Mouse (Mus musculus) brown adipose tissue, adult 24 weeks (tissue): Measurements from ENCODE around the gene Dhodh. TPM values are rescaled to one million over a fixed set of nuclear protein-coding genes. Genes with fewer than 3 reads are reported as not detected.

Experiments
- H3K27ac ChIP-seq: fragments of 200-500 bp; replicated peaks from 2 replicates; pipeline ENCODE4 v1.5.1; 2012; ENCODE audit warnings: low read depth, mild to moderate bottlenecking, low read length
- H3K4me1 ChIP-seq: fragments of 200-500 bp; 2 replicates; pipeline ENCODE4 v1.6.1; 2012; ENCODE audit warnings: low read length, mixed read lengths; ENCODE audit not compliant: control insufficient read depth, insufficient read depth, insufficient read length
- H3K4me3 ChIP-seq: fragments of 200-500 bp; 2 replicates; pipeline ENCODE4 v1.5.1; 2012; ENCODE audit warnings: low read depth, mild to moderate bottlenecking, low read length, moderate library complexity; ENCODE audit not compliant: insufficient read depth
- polyA plus RNA-seq: library from polyadenylated mRNA; stranded (reverse); fragments of >200 nt; gene quantifications from 2 replicates; pipeline ENCODE4 v1.2.4, GENCODE M21; 2012; ENCODE audit not compliant: missing spikeins, insufficient read depth, insufficient read length

Dhodh gene
- polyA plus RNA-seq, 1 experiment: 13.2 TPM

DNA sequence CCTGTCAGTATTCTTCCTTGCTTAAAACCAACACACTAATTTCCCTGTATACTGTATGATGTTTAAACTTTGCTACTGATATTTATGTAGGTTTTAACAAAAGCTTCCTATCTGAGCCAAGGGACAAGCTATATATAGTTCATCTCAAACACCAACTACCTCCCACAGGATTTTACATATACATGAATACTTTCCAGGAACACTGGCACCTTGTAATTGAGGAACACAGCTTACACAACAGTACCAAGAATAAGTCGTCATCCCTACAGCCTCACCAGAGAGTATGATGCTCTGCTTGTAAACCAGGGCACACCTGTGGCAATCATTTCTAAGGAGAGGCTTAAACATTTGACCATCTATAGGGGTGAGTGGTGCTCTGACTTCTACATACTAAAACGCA, 1.7 kb downstream of the Dhodh start:
- Histone ChIP-seq H3K4me3 (no peak overlapping the region), H3K27ac (no peak overlapping the region), H3K4me1 (peaks cover 6% of the 10 kb centered on the region; the same call in 1 of the 2 replicates)

DNA sequence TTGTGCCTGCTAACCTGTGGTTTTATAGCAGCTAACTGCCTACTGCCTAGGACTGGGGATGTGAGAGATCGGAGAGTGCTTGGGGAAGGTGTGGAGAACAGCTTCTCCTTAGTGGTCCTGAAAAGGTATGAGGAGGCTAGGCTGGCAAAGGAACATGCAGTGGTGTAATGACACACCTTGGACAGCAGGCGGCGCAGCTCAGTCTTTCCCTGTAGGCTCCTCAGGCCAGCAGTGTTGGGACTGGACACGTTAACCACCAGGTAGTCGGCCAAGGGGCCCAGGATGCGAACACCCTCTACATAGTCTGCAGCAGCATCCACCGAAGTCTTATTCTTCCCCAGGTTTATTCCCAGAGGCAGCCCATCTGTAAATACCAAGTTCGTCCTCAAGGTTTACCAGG, 12.6 kb downstream of the Dhodh start:
- Histone ChIP-seq H3K4me3 (no peak overlapping the region), H3K4me1 (no peaks in the 10 kb centered on the region), H3K27ac (no peak overlapping the region)

DNA sequence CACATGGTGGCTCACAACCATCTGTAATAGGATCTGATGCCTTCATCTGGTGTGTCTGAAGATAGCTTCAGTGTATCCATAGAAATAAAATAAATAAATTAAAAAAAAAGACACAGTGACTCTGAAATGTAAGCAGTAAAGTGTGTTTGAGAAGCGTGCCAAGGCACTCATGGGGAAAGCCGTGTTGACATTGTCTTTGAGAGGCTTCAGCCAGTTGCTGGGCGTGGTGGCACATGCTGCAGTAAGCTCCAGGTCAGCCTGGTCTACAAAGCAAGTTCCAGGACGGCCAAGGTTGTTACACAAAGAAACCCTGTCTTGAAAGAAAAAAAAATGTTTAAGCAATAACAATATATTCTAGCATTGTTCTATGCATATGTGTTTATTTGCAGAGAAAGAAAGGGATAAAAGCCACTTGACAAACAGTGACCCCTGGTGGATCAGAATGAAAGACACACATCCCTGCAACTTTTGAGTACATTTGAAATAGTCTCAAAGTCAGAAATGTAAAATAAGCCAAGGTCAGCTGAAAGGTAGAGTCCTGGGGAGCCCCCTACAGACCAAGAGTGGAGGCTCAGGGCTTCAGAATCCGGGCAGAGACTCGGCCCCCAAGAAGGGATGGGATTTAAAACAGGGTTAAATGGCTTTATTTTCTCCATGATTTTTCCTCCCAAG, 15.2 kb downstream of the Dhodh start:
- Histone ChIP-seq H3K4me1 (no peaks in the 10 kb centered on the region), H3K27ac (no peak overlapping the region), H3K4me3 (no peak overlapping the region)

DNA sequence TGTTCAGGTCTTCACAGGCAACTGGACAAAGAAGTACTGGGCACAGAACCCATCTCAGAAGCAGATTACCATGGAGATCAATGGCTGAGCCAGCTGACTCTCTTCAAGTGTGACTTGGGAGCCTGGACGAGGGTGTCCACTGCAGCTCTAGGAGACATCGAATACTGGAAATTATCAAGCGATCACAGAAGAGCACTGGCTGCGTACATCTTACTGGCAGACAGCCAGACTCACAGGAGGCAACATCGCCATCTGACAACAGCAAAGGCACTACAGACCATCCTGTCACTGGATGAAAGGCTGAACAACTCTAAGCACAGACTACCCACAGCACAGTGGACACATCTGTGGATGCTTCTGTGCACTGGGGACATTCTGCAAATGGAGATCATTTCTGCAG, 16.3 kb downstream of the Dhodh start:
- no peaks in the 10 kb centered on the region for H3K4me1 ChIP-seq
- no peak overlapping the region for H3K4me3 ChIP-seq
- no peak overlapping the region for H3K27ac ChIP-seq

DNA sequence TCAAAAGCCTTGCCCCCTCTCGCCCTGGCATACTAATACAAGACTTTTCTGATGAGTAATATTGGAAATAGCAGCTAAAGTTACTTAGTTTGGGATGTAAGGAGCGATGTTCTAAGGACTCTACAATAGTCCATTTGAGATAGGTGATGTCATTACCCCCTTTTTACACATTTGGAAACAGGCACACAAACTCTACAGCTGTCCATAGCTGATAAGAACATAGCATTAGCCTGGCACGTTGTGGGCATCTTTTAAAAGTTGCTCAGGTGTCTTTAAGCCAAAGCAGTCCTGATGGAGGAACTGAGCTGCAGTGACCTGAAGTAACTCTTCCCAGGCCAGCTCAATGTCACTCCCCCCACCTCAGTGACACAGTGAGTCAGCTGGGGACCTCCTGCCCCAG, 17.1 kb downstream of the Dhodh start:
- Histone ChIP-seq H3K27ac (no peak overlapping the region), H3K4me3 (no peak overlapping the region), H3K4me1 (no peaks in the 10 kb centered on the region)

DNA sequence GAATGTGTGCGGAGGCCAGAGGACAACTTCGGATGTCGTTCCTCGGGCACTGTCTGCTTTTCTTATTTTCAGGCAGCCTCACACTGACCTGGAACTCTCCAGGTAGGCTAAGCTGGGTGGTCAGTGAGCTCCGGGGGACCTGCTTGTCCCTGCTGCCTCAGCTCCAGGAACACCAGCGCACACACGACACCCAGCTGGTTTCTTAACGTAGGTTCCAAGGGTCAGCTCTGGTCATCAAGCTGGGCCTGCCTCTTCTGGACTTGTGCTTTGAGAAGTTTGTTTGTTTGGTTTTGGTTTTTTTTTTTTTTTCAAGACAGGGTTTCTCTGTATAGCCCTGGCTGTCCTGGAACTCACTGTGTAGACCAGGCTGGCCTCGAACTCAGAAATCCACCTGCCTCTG, 17.6 kb downstream of the Dhodh start:
- H3K4me3 ChIP-seq: no peak overlapping the region
- no peak overlapping the region for H3K27ac ChIP-seq
- H3K4me1 ChIP-seq: no peaks in the 10 kb centered on the region; the same call in 1 of the 2 replicates

DNA sequence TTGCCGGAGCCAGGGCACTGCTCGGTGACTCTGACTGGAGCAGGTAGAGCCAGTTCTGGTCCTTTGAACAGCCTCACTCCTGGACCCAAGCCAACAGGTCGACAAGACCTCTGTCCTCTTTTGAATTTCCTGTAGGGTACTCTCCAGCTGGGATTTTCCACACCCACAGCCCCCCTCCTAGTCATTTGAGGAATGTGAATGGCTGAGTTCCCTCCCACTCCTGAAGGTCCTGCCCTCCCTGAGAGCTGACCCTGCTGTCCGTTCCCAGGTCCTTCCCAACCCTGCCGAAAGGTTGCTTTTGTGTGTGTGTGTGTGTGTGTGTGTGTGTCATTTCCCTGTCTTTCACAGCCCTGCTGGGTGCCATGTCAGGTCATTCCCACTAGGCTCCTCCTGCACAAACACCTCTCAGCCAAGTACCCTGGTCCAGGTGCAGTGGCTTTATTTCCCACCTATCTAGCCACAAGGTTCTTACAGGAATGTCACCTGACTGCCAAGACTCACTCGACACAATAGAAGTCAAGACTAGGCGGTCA, 21.4 kb downstream of the Dhodh start:
- Histone ChIP-seq H3K27ac (no peak overlapping the region), H3K4me3 (no peak overlapping the region), H3K4me1 (peaks cover 3% of the 10 kb centered on the region)

DNA sequence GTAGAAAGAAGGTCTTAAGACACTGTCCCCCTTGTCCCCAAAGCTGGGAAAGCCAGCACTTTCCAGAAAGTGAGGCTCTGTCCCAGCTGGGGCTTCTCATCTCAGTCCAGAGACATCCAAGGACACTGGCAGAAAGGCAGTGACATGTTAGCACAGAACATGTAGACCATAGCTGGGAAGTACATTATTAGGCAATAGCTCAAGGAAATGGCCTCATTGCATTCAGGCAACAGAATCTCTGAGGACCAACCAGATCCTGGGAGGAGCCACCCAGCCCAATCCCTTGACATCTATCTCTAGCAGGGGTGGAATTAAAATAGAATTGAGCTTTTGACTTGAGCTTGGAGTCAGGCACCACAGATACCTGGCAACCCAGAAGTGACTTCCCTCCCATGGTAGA, 22.8 kb downstream of the Dhodh start:
- Histone ChIP-seq H3K4me3 (no peak overlapping the region), H3K4me1 (peaks cover 3% of the 10 kb centered on the region), H3K27ac (peak overlapping the region; percentile 94)

DNA sequence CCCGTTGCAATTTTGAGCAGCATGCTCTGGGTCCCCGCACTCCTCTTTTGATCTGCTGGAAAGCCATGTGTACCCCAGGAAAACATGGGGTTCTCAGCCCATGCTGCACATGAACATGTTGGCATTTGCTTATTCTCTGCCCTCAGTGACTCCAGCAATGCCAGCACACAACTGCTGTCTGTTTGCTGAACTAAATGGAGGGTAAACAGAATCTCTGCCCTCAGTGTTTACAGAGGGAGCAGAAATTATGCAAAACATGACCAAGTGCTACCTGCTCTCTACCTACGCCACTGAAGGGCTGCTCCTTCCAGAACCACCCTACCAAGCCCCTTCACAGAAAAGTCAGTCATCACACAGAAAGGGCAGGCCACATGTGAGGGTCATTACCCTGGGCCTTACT, 23.6 kb downstream of the Dhodh start:
- Histone ChIP-seq H3K4me1 (peaks cover 3% of the 10 kb centered on the region), H3K27ac (peak overlapping the region; percentile 94), H3K4me3 (no peak overlapping the region)

DNA sequence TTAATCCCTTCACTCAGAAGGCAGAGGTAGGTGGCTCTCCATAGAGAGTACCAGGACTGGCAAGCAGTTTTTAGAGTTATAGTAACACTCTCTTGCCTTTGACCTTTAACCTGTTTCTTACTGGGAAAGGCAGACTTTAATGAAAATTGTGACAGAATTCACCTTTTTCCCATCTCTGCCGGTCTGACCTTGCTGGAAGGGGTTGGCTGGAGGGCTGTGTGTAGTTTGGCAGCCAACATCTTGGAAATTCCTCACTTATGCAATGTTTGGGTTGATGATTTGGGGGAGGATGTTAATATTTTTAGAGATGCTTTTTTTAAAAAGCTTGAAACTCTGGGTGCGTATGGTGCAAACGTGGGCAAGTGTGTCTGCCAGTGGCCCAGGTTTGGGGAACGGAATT, 24.2 kb downstream of the Dhodh start:
- Histone ChIP-seq H3K4me3 (no peak overlapping the region), H3K4me1 (peaks cover 6% of the 10 kb centered on the region), H3K27ac (peak overlapping the region; percentile 94)

DNA sequence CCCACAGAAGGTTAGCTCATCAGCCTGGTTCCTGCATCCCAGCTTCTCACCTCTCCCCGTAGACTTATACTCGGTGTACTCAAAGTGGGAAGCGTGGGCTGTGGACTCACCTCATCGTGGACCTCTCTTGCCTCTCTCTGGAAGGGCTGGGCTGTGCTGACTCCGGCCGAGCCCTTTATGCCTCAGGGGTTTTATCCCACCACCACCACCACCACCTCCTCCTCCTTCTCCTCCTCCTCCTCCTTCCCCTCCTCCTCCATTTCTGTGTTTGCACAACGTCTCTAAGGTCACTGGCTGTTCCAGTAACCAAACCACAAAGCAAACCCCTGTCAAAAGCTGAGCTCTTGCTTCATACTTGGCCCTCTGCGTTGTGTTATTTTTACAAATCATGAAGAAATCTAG, 29.6 kb downstream of the Dhodh start, which contains the start of gene Hp:
Gene Hp, minus strand, starts transcription at position 273 of the 402 bp plus-strand sequence.
- Histone ChIP-seq H3K27ac (peak within 1 kb of the TSS; percentile 86), H3K4me3 (peak within 1 kb of the TSS; percentile 55), H3K4me1 (peaks cover 5% of the 10 kb centered on the region; the same call in 1 of the 2 replicates)

DNA sequence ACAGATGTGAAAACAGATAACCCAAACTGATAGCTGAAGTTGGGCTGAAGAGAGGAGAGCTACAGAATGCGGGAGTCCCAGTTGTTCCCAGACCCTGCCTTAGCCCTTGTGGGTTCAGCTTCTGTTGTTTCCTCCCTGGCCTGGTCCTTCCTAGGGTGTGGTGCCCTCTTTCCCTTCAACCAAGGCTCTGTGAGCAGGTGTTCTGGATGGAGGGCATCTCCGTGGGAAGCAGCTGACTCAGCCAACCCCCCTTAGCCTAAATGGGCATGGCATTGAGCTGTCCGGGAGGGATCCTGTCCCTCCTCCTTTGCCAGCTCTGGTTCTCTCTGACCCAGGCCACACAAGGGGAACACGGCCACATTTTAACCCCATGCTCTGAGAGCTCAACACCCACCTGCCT, 32.2 kb downstream of the Dhodh start:
- Histone ChIP-seq H3K4me1 (peaks cover 5% of the 10 kb centered on the region; the same call in 1 of the 2 replicates), H3K4me3 (peak overlapping the region; percentile 55), H3K27ac (peak overlapping the region; percentile 74)

DNA sequence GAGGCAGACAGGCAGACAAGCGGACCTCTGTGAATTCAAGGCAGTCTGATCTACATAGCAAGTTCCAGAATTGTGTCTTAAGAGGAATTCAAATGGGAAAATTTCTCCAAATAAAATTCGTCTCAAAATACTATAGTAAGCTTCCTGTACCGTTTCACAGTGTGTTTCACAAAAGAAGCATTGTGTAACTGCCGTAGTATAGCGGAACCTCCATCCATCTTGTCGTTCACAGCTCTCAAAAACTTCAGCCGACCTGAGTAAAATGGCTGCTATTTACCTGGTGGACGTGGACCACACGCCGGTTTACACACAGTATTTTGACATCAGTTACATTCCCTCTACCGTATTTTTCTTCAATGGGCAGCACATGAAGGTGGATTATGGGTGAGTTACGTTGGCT, 37.3 kb downstream of the Dhodh start:
- no peak overlapping the region for H3K4me3 ChIP-seq
- H3K27ac ChIP-seq: no peak overlapping the region
- H3K4me1 ChIP-seq: peaks cover 4% of the 10 kb centered on the region; the same call in 1 of the 2 replicates

DNA sequence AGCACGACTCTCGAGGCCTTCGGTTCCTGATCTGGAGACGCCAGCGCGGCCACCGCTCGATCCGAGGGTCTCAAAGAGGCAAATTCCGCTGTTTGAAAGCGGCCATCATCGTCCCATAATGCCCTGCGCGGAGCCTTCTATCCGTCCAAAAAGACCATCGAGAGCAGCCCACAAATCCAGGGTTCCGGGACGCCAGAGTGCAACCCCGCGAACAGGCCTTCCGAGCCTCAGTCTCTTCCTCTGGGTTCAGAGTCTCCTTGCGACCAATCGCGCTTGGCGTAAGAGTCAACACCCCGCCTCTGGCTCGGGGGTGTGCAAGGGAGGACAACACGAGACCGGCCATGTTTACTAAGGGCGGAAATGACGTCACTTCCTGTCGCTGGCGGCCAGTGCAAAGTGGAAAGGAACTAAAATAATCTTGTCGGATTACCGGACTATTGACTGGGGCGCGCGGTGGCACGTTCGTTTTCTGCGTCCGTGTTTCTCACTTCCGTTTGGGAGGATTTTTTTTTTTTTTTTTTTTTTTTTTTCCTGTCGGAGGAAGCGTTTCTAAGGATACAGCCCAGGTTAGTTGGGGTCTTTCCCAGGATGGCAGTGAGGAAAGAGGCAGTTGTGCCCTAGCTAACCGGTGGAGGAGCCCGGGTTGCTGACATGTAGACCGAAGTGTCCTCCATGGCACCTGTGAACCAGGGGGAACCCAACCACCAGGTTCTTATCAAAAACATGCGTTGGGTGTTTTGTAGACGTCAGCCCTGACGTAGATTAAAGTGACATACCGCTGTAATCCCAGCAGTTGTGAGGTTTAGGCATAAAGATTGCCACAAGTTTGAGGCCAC, 42.8 kb downstream of the Dhodh start, which contains the start of the genes Dhx38 and Txnl4b:
Gene Dhx38, minus strand, starts transcription at position 364 of the 836 bp plus-strand sequence.
Gene Txnl4b, plus strand, starts transcription at position 395 of the 836 bp plus-strand sequence.
- peak within 1 kb of the TSS; percentile 91 for H3K27ac ChIP-seq
- peak within 1 kb of the TSS; percentile 81 for H3K4me3 ChIP-seq

DNA sequence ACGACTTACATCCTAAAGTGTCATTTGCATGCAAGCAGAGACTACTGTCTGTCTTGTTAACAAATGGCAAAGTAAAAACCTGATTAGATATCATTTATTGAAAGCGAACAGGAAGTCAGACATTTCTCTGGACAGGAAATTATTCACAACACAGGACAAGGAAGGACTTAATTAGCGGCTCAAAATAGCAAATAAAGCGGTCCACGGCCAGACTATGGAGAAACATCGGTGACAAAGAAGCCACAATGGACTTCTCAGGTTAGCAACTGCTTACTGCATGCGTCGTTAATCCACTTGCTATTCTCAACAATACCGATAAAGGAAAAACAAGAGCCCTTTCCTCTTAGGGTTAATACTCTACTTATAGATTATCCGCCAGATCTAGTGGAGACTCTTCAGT, 43.7 kb downstream of the Dhodh start:
- H3K4me1 ChIP-seq: peaks cover 4% of the 10 kb centered on the region; the same call in 1 of the 2 replicates
- peak overlapping the region; percentile 74 for H3K4me3 ChIP-seq
- peak overlapping the region; percentile 91 for H3K27ac ChIP-seq

More for the DNA sequence above, 42.8 kb downstream of the Dhodh start, which contains the start of the genes Dhx38 and Txnl4b:
- peaks cover 4% of the 10 kb centered on the region; the same call in 1 of the 2 replicates for H3K4me1 ChIP-seq
